Mouse (Mus musculus) stomach, embryonic 16.5 days (tissue): ENCODE data around the gene Lpp. TPM values are rescaled to one million over a fixed set of nuclear protein-coding genes. Genes with fewer than 3 reads are reported as not detected.
A peak's percentile ranks its signal among the peaks of the same experiment; 100 is the strongest.

Source experiments
- ATAC-seq: fragments of 200-750 bp; cut with Nextera tagmentation; 2 replicates; pipeline ENCODE4 v1.8.0; 2017; ENCODE audit warnings: moderate number of reproducible peaks, moderate TSS enrichment; ENCODE audit not compliant: insufficient read depth, low FRiP score
- H3K27ac ChIP-seq: fragments of 300-500 bp; sonication (generic); 2 replicates; pipeline ENCODE4 v1.5.1; 2014; ENCODE audit warnings: low read length
- H3K27me3 ChIP-seq: fragments of 300-500 bp; sonication (generic); 2 replicates; pipeline ENCODE4 v1.6.1; 2014; ENCODE audit warnings: low read length, control low read depth, mixed read lengths; ENCODE audit not compliant: control insufficient read depth, insufficient read depth
- H3K36me3 ChIP-seq: fragments of 300-500 bp; sonication (generic); 2 replicates; pipeline ENCODE4 v1.6.1; 2014; ENCODE audit warnings: low read length; ENCODE audit not compliant: control insufficient read depth, insufficient read depth
- H3K4me1 ChIP-seq: fragments of 300-500 bp; sonication (generic); 2 replicates; pipeline ENCODE4 v1.6.1; 2014; ENCODE audit warnings: low read length, control low read depth, mixed read lengths; ENCODE audit not compliant: control insufficient read depth, insufficient read depth
- H3K4me2 ChIP-seq: fragments of 300-500 bp; sonication (generic); 2 replicates; pipeline ENCODE4 v1.6.1; 2014; ENCODE audit warnings: low read depth, low read length, mixed read lengths
- H3K4me3 ChIP-seq: fragments of 300-500 bp; sonication (generic); replicated peaks from 2 replicates; pipeline ENCODE4 v1.5.1; 2014; ENCODE audit warnings: mild to moderate bottlenecking, low read length
- H3K9ac ChIP-seq: fragments of 300-500 bp; sonication (generic); 2 replicates; pipeline ENCODE4 v1.6.1; 2014; ENCODE audit warnings: low read length
- H3K9me3 ChIP-seq: fragments of 300-500 bp; sonication (generic); replicated peaks from 2 replicates; pipeline ENCODE4 v1.6.1; 2016; ENCODE audit warnings: low read length, control low read depth; ENCODE audit not compliant: control insufficient read depth
- WGBS: fragments of 180-500 bp; shearing (Covaris S2); extraction: QIAGEN DNeasy Blood & Tissue Kit; methylation state at CpG from one replicate; pipeline ENCODE4 v1.1.7; 2014; 5-methylcytosine and 5-hydroxymethylcytosine counted together
- polyA plus RNA-seq: library from polyadenylated mRNA; unstranded; fragments of >200 nt; fragmentation: Nextera tagmentation; extraction: Ambion mirVana; gene quantifications from 2 replicates; pipeline ENCODE4 v1.2.1, GENCODE M21; 2015

The Lpp gene
- polyA plus RNA-seq, 1 experiment from 2014 or later: 79.4 TPM

DNA sequence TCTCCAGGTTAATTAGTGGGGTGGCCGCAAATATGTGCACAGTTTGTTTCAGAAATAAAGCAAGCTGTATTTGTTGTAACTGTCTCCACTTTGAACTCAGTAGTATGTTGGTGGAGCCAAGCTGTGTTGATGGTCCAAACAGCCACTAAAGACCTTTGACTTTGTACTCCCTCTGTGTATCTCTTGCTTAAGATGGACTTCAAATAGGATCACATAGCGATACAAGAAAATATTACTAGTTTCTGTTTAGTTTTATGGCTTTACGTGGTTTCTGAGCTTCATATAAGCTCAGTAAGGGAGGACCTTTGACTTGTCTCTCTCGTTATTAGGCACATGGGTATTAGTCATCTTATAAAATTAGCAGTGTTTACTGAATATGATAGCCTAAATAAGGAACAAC lies 485.7 kb downstream of the Lpp start:
- no peak for ATAC-seq
- WGBS: 76% methylated on average over 4 of the region's 4 CpGs

DNA sequence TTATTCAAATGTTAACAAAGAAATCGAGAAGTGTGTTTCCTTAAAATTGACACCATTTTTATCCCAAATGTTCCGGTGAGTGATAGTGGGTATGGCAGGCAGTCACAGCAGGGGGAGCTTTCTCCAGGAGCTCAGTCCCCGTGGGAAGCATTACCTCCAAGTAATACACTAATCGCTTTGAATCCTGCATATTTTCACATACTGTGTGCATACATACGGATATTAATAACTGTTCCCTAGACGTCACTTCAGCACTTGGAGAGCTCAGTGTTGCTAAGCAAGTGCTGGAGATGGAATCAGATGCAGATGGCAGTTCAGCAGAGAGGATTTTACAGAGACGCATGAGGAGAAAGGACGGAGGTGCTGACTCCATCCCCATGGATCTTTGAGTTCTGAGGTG lies 487.4 kb downstream of the Lpp start:
- Histone ChIP-seq H3K4me2 (no peak overlapping the region), H3K4me3 (no peak overlapping the region), H3K36me3 (no peaks in the 10 kb centered on the region), H3K9ac (no peak overlapping the region), H3K4me1 (no peaks in the 10 kb centered on the region), H3K27ac (no peak overlapping the region), H3K27me3 (no peaks in the 10 kb centered on the region), H3K9me3 (no peaks in the 10 kb centered on the region)
- ATAC-seq: no peak
- 58% methylated on average over 8 of the region's 8 CpGs for WGBS

More for the DNA sequence above, 485.7 kb downstream of the Lpp start:
- Histone ChIP-seq H3K27ac (no peak overlapping the region), H3K9ac (no peak overlapping the region), H3K27me3 (no peaks in the 10 kb centered on the region), H3K36me3 (no peaks in the 10 kb centered on the region), H3K4me3 (no peak overlapping the region), H3K4me1 (peaks cover under 1% of the 10 kb centered on the region; the same call in 1 of the 2 replicates), H3K9me3 (no peaks in the 10 kb centered on the region), H3K4me2 (no peak overlapping the region)

DNA sequence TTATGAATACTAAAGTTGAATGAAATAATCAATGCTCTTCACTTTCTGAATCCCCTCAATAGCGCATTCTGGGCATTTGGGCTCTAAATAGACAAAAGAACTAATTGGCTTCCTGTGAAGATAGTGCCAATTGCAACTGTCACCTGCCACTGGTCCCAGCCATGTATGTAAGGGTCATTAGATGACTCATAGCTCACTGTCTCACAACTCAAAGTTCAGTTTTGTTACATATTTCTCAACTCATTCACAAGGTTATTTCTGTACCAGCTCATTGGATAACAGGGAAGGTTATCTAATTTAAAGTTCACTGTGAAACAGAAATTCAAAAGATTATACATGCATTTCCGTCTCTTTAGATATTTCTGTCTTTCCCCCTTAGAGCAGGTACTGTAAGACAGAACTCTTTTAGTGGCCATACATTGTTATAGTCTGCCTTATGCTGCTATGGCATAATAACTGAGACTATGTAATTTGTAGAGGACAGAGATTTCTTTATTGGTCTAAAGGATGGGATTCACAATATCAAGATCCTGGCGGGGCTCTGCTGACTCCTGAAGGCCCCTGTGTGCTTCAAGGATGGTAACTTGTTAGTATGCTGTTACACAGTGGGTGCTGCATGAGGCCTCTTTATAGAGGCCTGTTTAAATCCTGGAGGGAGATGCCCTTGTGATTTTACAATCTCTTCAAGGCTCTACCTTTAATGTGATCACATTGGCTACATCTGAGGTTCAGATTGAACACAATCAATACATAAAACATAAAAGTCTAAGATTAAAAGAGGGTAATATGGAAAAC lies 488.9 kb downstream of the Lpp start:
- Histone ChIP-seq H3K27ac (no peak overlapping the region), H3K9ac (no peak overlapping the region), H3K4me2 (no peak overlapping the region), H3K9me3 (no peaks in the 10 kb centered on the region), H3K27me3 (no peaks in the 10 kb centered on the region), H3K4me1 (no peaks in the 10 kb centered on the region), H3K4me3 (no peak overlapping the region), H3K36me3 (no peaks in the 10 kb centered on the region)
- no peak for ATAC-seq
- 88% methylated on average over 3 of the region's 3 CpGs for WGBS

DNA sequence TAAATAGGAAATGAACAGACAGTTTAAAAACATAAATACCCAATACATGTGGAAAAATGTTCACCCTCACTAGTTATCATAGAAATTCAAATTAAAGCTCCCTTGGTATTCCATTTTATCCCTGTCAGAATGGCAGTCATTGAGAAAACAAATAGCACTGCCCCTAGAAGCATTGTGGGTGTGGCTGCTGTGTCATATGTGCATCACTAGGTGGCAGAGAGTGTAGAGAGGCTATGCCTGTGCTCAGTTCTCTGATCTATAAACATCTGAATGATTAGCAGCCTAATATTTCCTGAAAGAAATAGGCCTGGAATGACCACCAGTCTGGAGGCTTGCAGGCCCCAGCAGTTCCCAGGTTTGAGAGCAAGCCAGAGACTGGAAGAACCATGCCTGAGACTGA lies 490.7 kb downstream of the Lpp start:
- ATAC-seq: no peak

DNA sequence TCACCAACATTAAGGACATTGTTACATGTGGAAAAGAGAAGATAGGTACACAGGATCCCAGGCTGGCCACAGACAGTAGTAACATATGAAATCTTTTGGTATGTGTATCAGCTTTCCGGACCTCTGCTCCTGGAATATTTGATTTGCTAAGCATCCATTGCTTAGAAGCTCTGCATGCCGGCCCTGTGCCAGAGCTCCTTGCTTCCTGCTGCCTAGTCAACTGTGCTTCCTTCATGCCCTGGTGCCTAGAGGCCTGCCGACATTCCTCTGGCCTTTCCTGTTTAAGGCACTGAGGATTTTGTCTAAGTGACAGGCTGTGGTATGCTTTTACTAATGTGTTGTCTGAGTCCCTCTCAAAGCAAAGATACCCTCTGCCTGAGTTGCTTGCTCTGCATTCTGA lies 493.0 kb downstream of the Lpp start:
- no peak overlapping the region for H3K4me3 ChIP-seq
- no peaks in the 10 kb centered on the region for H3K9me3 ChIP-seq
- 35% methylated on average over 3 of the region's 3 CpGs for WGBS
- H3K4me1 ChIP-seq: no peaks in the 10 kb centered on the region
- no peaks in the 10 kb centered on the region for H3K27me3 ChIP-seq
- H3K36me3 ChIP-seq: no peaks in the 10 kb centered on the region; the same call in 1 of the 2 replicates
- H3K9ac ChIP-seq: no peak overlapping the region
- no peak overlapping the region for H3K4me2 ChIP-seq
- ATAC-seq: no peak
- H3K27ac ChIP-seq: no peak overlapping the region

More for the DNA sequence above, 490.7 kb downstream of the Lpp start:
- no peak overlapping the region for H3K4me2 ChIP-seq
- H3K36me3 ChIP-seq: no peaks in the 10 kb centered on the region
- H3K4me3 ChIP-seq: no peak overlapping the region
- no peaks in the 10 kb centered on the region for H3K9me3 ChIP-seq
- no peaks in the 10 kb centered on the region for H3K4me1 ChIP-seq
- no peaks in the 10 kb centered on the region for H3K27me3 ChIP-seq
- no peak overlapping the region for H3K9ac ChIP-seq
- no peak overlapping the region for H3K27ac ChIP-seq

DNA sequence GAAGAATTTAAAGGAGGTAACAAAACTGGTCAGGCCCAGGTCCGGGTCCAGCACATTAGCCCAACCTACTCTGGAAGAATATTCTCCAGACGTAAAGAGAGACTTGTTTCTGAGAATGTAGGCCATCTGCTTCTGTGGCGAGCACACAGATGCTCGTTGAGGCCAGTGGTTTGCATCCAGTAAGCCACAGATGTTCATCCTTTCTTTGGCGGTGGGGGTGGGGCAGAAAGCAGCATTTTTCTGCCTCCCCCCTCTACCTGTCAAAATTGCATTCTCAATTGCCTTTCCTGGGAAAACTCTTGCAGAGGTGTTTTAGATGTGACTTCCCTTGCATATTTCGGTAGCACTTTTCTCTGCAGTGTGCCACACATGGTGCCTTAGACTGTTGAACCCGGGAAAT lies 493.6 kb downstream of the Lpp start:
- ATAC-seq: no peak
- Histone ChIP-seq H3K9me3 (no peaks in the 10 kb centered on the region), H3K27me3 (no peaks in the 10 kb centered on the region), H3K9ac (no peak overlapping the region), H3K27ac (no peak overlapping the region), H3K4me1 (no peaks in the 10 kb centered on the region), H3K4me2 (no peak overlapping the region), H3K36me3 (no peaks in the 10 kb centered on the region; the same call in 1 of the 2 replicates), H3K4me3 (no peak overlapping the region)
- WGBS: 56% methylated on average over 7 of the region's 7 CpGs

DNA sequence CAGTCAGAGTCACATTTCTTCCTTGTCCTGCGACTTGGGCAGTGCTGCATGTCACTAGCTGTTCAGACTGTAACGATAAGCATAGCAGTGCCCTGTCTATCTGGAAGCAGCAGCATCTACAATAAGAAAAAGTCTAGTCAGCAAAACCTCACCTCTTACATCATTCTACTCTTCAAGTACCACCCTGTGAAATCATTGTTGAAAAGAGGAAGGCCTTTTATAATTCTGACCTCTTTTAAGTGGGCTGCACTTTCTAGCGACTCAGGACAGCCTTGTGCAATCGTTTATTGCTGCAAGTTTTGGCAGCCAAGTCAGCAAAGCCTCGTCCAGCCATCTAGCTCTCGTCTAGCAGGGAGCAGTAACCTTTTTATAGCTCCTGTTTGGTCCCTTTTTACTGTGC lies 498.1 kb downstream of the Lpp start:
- no peak overlapping the region for H3K4me3 ChIP-seq
- no peak for ATAC-seq
- H3K9ac ChIP-seq: no peak overlapping the region
- 40% methylated on average over 6 of the region's 6 CpGs for WGBS
- no peak overlapping the region for H3K4me2 ChIP-seq
- no peak overlapping the region for H3K27ac ChIP-seq
- no peaks in the 10 kb centered on the region for H3K27me3 ChIP-seq
- H3K9me3 ChIP-seq: no peaks in the 10 kb centered on the region
- no peaks in the 10 kb centered on the region; the same call in 1 of the 2 replicates for H3K36me3 ChIP-seq
- H3K4me1 ChIP-seq: no peaks in the 10 kb centered on the region

DNA sequence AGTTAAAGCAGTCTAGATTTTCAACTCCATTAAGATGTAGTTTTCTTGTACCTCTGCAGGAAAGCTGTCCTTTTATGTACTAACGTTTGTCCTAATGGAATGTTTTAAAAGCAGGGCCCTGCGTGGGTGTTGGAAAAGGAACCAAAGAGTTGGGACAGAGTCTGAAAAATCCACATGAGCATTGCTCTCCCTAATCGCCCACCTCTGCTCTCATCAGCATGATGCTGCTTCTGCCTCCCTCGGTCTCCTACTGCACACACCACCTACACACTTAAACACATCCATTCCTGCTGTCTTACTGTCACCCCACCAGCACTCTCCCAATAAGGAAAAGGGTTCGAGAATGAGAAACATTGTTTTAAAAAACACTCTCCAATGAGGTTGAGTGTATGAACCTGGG lies 501.9 kb downstream of the Lpp start:
- Histone ChIP-seq H3K36me3 (no peaks in the 10 kb centered on the region; the same call in 1 of the 2 replicates), H3K27me3 (no peaks in the 10 kb centered on the region), H3K4me2 (no peak overlapping the region), H3K4me3 (no peak overlapping the region), H3K9me3 (no peaks in the 10 kb centered on the region), H3K9ac (no peak overlapping the region), H3K4me1 (0 out of 2 replicates have a peak, but pooled peaks cover 2% of the 10 kb centered on the region), H3K27ac (no peak overlapping the region)
- ATAC-seq: no peak
- WGBS: 75% methylated on average over 5 of the region's 5 CpGs

DNA sequence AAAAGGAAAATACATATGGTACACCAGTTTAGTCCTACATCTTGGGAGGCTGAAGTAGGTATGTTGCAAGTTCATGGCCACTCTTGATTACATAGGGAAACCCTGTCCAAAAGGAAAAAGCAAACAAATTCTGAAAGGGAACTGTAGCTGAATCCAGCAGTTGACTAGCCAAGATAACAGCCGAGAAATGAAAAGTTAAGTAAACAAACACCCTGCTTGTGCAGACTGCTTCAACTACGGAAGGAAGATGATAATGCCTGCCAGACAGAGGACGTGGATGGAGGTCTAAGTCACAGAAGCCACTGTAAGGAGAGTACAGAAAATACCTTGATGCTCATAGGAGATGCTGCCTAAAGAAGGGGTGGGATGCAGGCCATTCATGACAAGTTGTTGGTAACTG lies 504.3 kb downstream of the Lpp start:
- ATAC-seq: peak; percentile 25; the same call in 1 of the 2 replicates
- no peak overlapping the region for H3K4me3 ChIP-seq
- WGBS: 25% methylated on average over 3 of the region's 3 CpGs

More for the DNA sequence above, 504.3 kb downstream of the Lpp start:
- Histone ChIP-seq H3K4me2 (no peak overlapping the region), H3K9ac (no peak overlapping the region), H3K27ac (no peak overlapping the region), H3K36me3 (no peaks in the 10 kb centered on the region), H3K4me1 (peaks cover 20% of the 10 kb centered on the region), H3K27me3 (no peaks in the 10 kb centered on the region), H3K9me3 (no peaks in the 10 kb centered on the region)
